Mouse (Mus musculus) ovary, postnatal 36 days (tissue): Measurements from ENCODE around the gene Zfp607a.
"Not testable (repeated sequence)": the region's sequence is repeated elsewhere in the genome, so short reads cannot be mapped to it uniquely, and the experiment has no call there.

Source experiments
- DNase-seq: peaks from one replicate; pipeline ENCODE4 v3.0.0; 2022; ENCODE audit warnings: low spot score, mixed read lengths

Gene Zfp607a

GRCm38 (mm10) chr7:27857227-27857626 lies at the start of gene Zfp607a:
Gene Zfp607a (plus strand): TSS chr7:27857527.
- DNase-seq, result no peak

DNA sequence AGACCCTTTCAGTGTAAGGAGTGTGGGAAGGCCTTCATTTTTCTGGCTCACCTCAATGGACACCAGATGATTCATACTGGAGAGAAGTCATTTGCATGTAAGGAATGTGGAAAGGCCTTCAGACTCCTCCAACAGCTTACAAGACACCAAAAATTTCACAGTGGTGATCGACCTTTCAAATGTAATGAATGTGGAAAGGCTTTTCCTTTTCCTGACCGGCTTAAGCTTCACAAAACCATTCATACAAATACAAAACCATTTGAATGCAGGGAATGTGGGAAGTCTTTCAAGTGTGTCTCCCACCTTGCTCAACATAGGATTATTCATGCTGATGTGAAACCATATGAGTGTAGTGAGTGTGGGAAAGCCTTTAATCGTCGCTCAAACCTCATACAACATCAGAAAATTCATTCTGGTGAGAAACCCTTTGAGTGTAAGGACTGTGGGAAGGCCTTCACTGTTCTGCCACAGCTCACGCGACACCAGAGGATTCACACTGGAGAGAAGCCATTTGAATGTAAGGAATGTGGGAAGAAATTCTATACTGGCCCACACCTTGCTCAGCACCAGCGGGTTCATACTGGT lies 38.7 kb upstream of the Zfp607a start:
- DNase-seq, result no peak

- no peak for DNase-seq
Measured at GRCm38 (mm10) chr7:27822611-27823010, 34.7 kb upstream of the Zfp607a start.

DNA sequence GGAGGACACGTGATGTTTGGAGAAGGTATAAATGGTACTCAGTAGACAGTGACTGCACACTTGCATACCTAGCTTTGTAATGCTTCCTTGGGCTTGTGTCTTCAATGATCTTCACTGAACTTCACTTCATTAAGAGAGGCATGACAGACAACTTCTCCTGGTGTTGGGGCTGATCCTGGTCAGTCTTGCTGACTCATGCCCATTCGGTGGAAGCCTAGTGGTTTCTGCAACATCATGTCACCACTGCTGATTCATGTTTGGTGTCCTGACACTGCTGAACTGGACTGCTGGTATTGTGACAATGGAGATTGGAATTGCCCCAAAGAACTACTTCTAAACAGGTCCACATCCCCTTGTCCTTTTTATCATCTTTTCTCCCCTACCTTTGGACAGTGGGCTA lies 23.2 kb upstream of the Zfp607a start:
- no peak for DNase-seq

DNA sequence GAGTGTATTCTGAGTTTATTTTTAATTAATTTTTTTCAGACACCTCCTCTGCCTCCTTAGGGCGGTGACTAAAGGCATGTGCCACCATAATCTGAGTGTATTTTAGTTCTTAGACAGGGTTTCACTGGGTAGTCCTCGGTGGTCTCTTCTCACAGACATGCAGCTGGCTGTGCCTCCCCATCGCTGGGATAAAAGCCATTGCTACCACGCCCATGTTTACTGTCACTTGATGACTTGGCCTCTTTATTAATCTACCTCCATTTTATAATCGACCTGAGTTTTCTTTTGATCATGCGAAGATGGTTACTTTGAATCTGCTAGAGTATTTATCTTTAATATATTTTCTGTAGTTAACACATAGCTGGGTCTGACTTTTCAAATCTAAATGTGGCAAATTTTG lies 19.4 kb upstream of the Zfp607a start:
- no peak for DNase-seq

GRCm38 (mm10) chr7:27838323-27839249 lies 18.7 kb upstream of the Zfp607a start, which contains the start of gene Zfp59:
Gene Zfp59 (plus strand): TSS chr7:27838607.
- DNase-seq, result peak; percentile 87

- DNase-seq, result no peak
Measured at GRCm38 (mm10) chr7:27839596-27839995, 17.7 kb upstream of the Zfp607a start.

- no peak for DNase-seq
Measured at GRCm38 (mm10) chr7:27840104-27840503, 17.2 kb upstream of the Zfp607a start.

DNA sequence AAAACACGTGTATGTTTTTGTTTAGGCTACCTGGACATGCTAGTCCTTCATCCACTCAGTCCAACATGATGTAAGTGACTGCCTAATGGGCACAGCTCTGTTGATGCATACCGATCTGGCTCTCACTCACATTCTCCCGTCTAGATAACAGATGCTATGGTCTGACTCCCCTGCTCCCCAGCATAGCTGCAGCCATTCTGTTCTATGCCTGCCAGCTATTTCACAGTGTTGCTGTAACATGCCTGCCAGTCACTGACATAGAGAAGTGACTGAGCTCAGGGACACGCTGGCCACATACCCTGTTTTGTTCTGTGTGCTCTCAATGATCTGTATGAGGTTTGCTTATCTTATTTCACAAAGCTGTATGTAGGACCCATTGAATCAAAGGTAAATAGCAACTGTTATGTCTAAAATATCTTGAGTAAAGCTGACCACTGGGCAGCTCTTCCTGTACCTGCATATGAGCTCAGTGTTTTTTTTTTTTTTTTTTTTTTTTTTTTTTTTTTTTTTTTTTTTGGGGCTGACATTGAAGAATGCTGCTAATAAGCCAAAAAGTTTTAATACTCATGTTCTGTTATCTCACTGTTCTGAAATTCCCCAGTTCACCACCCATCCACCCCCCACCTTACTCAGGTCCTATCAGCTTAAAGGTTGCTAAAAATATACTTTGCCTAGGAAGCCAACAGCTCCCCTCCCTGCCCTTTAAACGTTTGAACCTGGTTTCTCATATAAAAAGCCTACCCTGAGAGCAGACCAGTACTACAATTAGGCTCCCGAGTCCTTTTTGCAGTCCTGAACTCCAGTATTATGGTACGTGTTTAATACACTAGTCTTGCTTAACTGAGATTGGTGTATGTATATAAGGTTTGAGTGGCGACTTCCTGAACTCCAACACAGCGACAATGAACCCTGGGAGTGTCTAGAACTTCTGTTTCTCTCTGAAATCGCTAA lies 2.2 kb downstream of the Zfp607a start:
- no peak for DNase-seq

DNA sequence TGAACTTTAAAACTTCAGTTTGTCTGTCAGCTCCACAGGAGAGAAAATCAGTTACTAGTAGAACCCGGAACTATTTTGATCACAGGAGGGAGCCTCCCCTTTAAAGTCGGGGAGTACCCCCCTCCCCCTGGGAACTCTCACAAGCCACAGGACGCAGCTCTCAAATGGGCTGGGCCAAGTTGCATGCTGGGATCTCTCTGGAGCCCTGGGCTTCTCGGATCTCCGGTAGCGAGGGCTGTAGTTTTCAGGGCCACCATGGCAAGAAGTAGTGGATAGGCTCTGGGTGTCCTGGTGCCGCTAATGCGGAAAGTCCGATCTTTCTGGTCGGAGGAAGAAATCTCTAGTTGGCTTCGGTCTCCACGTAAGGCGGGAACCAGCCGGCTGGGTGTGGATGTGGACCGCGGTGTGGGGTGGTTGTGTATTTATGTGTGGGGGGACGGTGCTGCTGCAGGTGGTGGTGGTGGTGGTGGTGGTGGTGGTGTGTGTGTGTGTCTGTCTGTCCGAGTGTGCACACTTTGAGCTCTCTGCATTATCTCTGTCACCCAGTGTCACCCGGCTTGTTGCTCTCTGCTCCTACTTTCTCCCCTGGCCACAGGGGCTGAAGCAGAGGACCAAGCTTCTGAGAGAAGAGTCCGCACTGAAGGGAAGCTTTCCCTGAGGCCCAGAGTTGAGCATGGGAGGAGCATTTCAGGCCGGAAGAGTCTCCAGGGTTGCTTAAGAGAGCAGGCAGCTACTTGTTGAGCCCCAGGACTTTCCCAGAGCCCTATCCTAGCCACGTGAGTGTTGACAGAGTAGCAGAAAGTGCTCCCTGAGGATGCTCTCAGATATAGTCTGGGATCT lies 3.3 kb downstream of the Zfp607a start:
- peak; percentile 73 for DNase-seq

GRCm38 (mm10) chr7:27862578-27862977 lies 5.3 kb downstream of the Zfp607a start:
- DNase-seq, result not testable (repeated sequence)

GRCm38 (mm10) chr7:27881721-27882120 lies 24.4 kb downstream of the Zfp607a start:
- DNase-seq, result no peak

- DNase-seq, result no peak
Measured at GRCm38 (mm10) chr7:27900601-27901000, 43.3 kb downstream of the Zfp607a start.

DNA sequence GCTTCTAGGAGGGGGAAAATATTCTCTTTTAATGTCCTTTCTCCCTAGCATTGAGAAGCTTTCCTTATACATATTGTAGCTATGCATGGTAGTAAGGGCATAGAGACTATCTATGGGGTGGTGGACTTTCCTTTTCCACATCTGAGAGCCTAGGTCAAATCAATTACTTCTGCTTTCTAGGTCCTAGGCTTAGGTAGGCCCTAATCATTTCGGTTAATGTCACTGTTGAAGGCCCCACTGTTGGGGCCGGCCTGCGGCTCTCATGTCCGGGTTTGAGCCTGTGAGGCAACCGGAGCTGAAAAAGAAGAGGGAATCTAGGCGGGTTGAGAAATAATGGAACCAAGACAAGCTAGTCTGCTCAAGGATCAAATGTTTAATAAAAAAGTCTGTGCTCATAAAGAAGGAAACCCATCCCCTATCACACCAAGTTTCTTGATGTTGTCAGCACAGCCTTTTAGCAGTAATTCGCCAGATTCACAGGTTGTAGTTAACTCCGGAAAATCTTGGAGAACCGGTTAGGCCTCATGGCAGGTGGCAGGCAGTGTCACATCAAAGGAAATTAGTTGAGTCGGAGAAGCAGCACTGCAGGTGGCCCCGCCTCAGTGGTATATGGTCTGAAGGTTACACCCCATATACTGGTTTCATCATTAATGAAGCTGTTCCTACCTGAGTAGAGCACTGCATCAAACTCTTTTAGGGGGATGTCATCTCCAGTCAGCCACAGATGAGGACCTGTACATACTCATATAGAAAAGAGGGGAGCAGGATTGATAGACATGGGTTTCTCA lies 47.9 kb downstream of the Zfp607a start:
- DNase-seq, result no peak

- not testable (repeated sequence) for DNase-seq
Measured at GRCm38 (mm10) chr7:27910952-27911351, 53.6 kb downstream of the Zfp607a start.

DNA sequence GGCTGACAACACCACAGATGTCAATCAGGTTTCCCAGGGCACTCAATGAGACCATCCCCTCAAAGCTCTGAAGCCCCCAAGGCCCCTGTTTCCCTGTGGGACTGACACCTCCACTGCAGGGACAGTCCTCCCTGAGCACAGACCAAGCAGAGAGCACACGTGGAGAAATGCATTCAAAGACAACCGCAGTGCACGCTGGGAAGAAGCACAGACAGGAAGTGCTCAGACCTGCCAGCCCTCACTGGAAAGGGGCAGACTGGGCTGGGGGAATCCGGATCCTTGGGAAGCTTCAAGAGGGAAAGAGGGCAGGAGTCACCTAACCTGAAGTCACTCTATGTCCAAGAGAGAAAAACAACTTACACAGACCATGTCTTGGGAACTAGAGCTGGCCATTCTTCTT lies 69.7 kb downstream of the Zfp607a start:
- not testable (repeated sequence) for DNase-seq

DNA sequence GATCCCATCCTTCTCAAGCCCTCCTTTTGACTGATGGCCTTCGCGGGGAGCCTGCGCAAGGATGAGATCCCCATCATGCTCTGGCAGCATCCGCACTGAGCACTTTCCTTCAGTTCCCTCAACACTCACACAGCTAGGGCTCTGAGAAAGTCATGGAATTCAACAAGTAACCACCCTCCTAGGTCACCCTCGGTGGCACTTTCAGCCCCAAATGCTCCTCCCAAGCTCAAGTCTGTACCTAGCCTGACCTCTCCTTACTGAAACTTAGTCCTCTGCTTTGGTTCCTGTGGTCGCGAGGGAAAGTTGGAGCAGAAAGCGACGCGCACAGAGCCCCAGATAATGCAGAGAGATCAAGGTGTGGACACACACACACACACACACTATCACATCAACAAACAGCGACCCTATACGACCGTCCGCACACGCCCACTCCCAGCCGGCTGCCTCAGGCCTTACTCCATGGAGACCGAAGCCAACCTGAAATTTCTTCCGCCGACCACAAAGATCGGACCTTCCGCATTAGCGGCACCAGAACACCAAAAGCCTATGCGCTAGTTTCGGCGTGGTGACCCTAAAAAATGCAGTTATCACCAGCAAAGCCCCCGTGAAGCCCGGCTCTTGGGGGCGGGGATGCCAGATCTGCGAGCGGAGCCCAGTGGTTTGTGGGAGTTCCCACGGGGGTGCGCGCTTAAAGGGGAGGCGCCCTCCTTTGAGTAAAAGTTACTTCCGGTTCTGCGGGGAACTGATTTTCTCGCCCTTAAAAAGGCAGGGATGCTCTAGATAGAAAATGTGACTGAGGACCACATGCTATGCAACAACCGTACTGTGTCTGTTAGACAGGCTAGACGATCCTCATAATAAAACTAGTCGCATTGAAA lies 71.7 kb downstream of the Zfp607a start, which contains the start of gene Zfp974:
TSS of gene Zfp974 (minus strand) at position 643 of the 878 bp plus-strand sequence.
- peak; percentile 65 for DNase-seq
